Mouse (Mus musculus) layer of hippocampus, postnatal 10 days (tissue): ENCODE results near the gene Myo9b. TPM values are rescaled to one million over a fixed set of nuclear protein-coding genes. Genes with fewer than 3 reads are reported as not detected.
"Not testable (repeated sequence)": the region's sequence is repeated elsewhere in the genome, so short reads cannot be mapped to it uniquely, and the experiment has no call there.

ENCODE experiments used
- DNase-seq, 2 experiments: peaks; one replicate each; pipeline ENCODE4 v3.0.0; 2021; ENCODE audit warnings: low spot score in 2 of 2
- total RNA-seq, 2 experiments: library from RNA; stranded (reverse); gene quantifications; 2 replicates each; pipeline ENCODE4 v1.2.3; 2021

The Myo9b gene
- total RNA-seq, 2 experiments from 2014 or later = 33.2 to 36.6 TPM

GRCm38 (mm10) chr8:71296188-71296621 is 23.7 kb downstream of the Myo9b start:
- DNase-seq = no peak

- DNase-seq = no peak
Measured at GRCm38 (mm10) chr8:71296784-71297183, 24.3 kb downstream of the Myo9b start.

GRCm38 (mm10) chr8:71297439-71297838 is 24.9 kb downstream of the Myo9b start:
- no peak for DNase-seq

GRCm38 (mm10) chr8:71299716-71300115 is 27.2 kb downstream of the Myo9b start:
- DNase-seq = no peak

GRCm38 (mm10) chr8:71302788-71303187 is 30.3 kb downstream of the Myo9b start:
- no peak for DNase-seq

GRCm38 (mm10) chr8:71303632-71304031 is 31.1 kb downstream of the Myo9b start:
- no peak for DNase-seq

GRCm38 (mm10) chr8:71305988-71306387 is 33.5 kb downstream of the Myo9b start:
- no peak for DNase-seq

GRCm38 (mm10) chr8:71307371-71307770 is 34.9 kb downstream of the Myo9b start:
- DNase-seq = no peak

GRCm38 (mm10) chr8:71307913-71308312 is 35.4 kb downstream of the Myo9b start:
- DNase-seq = no peak

- DNase-seq = no peak
Measured at GRCm38 (mm10) chr8:71310446-71310845, 37.9 kb downstream of the Myo9b start.

GRCm38 (mm10) chr8:71312700-71313099 is 40.2 kb downstream of the Myo9b start:
- DNase-seq = peak in 1 of 2 experiments; percentile 13

- no peak for DNase-seq
Measured at GRCm38 (mm10) chr8:71313951-71314350, 41.4 kb downstream of the Myo9b start.

- no peak for DNase-seq
Measured at GRCm38 (mm10) chr8:71315972-71316371, 43.5 kb downstream of the Myo9b start.

- DNase-seq = no peak
Measured at GRCm38 (mm10) chr8:71316486-71317031, 44.0 kb downstream of the Myo9b start.

- not testable (repeated sequence) for DNase-seq
Measured at GRCm38 (mm10) chr8:71318610-71319009, 46.1 kb downstream of the Myo9b start.

- not testable (repeated sequence) for DNase-seq
Measured at GRCm38 (mm10) chr8:71319760-71320159, 47.2 kb downstream of the Myo9b start.

GRCm38 (mm10) chr8:71322939-71323338 is 50.4 kb downstream of the Myo9b start:
- DNase-seq = no peak

- DNase-seq = peak in 1 of 2 experiments; percentile 27
Measured at GRCm38 (mm10) chr8:71324848-71325247, 52.3 kb downstream of the Myo9b start.

GRCm38 (mm10) chr8:71337834-71338233 is 65.3 kb downstream of the Myo9b start:
- not testable (repeated sequence) for DNase-seq

GRCm38 (mm10) chr8:71340625-71341024 is 68.1 kb downstream of the Myo9b start:
- no peak for DNase-seq

- no peak for DNase-seq
Measured at GRCm38 (mm10) chr8:71346581-71346980, 74.1 kb downstream of the Myo9b start.

- no peak for DNase-seq
Measured at GRCm38 (mm10) chr8:71351117-71351516, 78.6 kb downstream of the Myo9b start.

GRCm38 (mm10) chr8:71351520-71351919 is 79.0 kb downstream of the Myo9b start:
- DNase-seq = no peak

GRCm38 (mm10) chr8:71358026-71358425 is 85.5 kb downstream of the Myo9b start:
- no peak for DNase-seq
